Mouse (Mus musculus): ENCODE measurements around the gene Nlrp10. TPM values are rescaled to one million over a fixed set of nuclear protein-coding genes. Genes with fewer than 3 reads are reported as not detected.

The Nlrp10 gene
- total and polyA plus RNA-seq, 3 experiments = 0.35 to 0.53 TPM; not detected in 1

DNA sequence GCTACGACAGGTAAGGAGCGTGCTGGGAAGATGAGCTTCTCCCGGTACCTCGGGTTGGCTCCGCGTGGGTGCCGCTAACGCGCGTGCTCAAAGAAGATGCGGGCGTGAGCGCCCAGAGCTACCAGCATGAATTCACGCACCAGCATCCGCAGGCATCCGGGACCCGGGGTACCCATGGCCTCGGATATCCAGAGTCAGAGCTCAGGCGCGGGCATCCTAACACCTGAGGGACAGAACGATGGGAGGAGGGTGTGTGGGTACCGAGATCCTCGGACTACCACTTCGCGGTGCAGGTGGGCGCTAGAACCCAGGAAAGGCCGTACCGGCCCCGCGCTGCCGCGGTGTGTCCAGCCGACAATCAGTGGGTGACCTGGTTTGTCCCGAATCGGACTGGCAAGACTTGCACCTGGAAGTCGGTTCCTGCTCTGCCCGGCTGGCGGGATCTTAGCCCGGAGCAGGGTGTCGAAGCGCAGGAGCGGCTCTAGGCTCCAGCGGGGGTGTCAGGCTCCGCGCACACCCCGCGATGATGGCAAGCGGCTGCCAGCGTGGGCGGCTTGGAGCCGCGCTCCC lies 20.9 kb upstream of the Nlrp10 start:
- Histone ChIP-seq H3K79me2 (ENCODE audit: control insufficient read depth, insufficient read depth, low read length, poor library complexity) (no peaks in the 10 kb centered on the region), H3K27me3 (ENCODE audit: control insufficient read depth in 1 of 2, insufficient read depth in 2 of 2, low read length in 2 of 2) (no peaks in the 10 kb centered on the region), H3K9ac (ENCODE audit: control insufficient read depth, low read depth, low read length, poor library complexity, severe bottlenecking) (no peak overlapping the region), H3K27ac (ENCODE audit: control insufficient read depth, low read depth, low read length) (no peak overlapping the region), H3K4me1 (ENCODE audit: control insufficient read depth in 1 of 2, insufficient read depth in 2 of 2, low read length in 2 of 2) (peaks cover 3 to 15% of the 10 kb centered on the region in 2 experiments; a peak in 2 of 4 replicates), H3K9me3 (replicated peaks; ENCODE audit: insufficient read depth, low read length) (no peaks in the 10 kb centered on the region), H3K4me3 (ENCODE audit: control insufficient read depth in 1 of 2, insufficient read depth in 1 of 2, low read depth in 2 of 2, low read length in 2 of 2) (no peak overlapping the region), H3K36me3 (ENCODE audit: control insufficient read depth in 1 of 2, insufficient read depth in 2 of 2, low read length in 2 of 2) (peaks cover 0 to 16% of the 10 kb centered on the region in 2 experiments; a peak in 2 of 4 replicates)
- DNase-seq (ENCODE audit: low read depth, low spot score) = no peak
- TF ChIP-seq SIN3A (IDR thresholded peaks at IDR 0.05; ENCODE audit: low read length) = no peak
- no peak for TF ChIP-seq EP300 (IDR thresholded peaks at IDR 0.05; ENCODE audit: low read depth in 1 of 2, low read length in 2 of 2)
- no peak for TF ChIP-seq POLR2AphosphoS5 (IDR thresholded peaks at IDR 0.05; ENCODE audit: borderline replicate concordance, low read depth, low read length)
- no peak for TF ChIP-seq MAFK (IDR thresholded peaks at IDR 0.05; ENCODE audit: borderline replicate concordance, low read depth, low read length)
- TF ChIP-seq POLR2AphosphoS2 (IDR thresholded peaks at IDR 0.05; ENCODE audit: low read length) = no peak
- no peak for TF ChIP-seq GATA1 (IDR thresholded peaks at IDR 0.05; ENCODE audit: low read depth, low read length)
- no peak for TF ChIP-seq ZNF384 (IDR thresholded peaks at IDR 0.05; ENCODE audit: low read depth, low read length)
- no peak for TF ChIP-seq POLR2A (IDR thresholded peaks at IDR 0.05; ENCODE audit: control insufficient read depth in 1 of 2, insufficient read depth in 1 of 2, low read depth in 1 of 2, low read length in 2 of 2, poor library complexity in 1 of 2)
- TF ChIP-seq ETS1 (IDR thresholded peaks at IDR 0.05; ENCODE audit: low read depth, low read length) = no peak
- no peak for TF ChIP-seq HCFC1 (IDR thresholded peaks at IDR 0.05; ENCODE audit: low read depth, low read length)
- no peak for TF ChIP-seq BHLHE40 (IDR thresholded peaks at IDR 0.05; ENCODE audit: borderline replicate concordance, low read depth, low read length)
- TF ChIP-seq KAT2A (conservative IDR thresholded peaks at IDR 0.05; ENCODE audit: low read depth, low read length) = no peak
- no peak for TF ChIP-seq MYC (IDR thresholded peaks at IDR 0.05; ENCODE audit: low read depth, low read length)
- TF ChIP-seq SMC3 (IDR thresholded peaks at IDR 0.05; ENCODE audit: low read depth, low read length) = no peak
- no peak for TF ChIP-seq ZKSCAN1 (IDR thresholded peaks at IDR 0.05; ENCODE audit: low read depth, low read length)

GRCm38 (mm10) chr7:108950312-108950761 lies 20.4 kb upstream of the Nlrp10 start, which contains the start of gene Tub:
Gene Tub (plus strand): TSS chr7:108950338.
- H3K27ac ChIP-seq (ENCODE audit: control insufficient read depth, low read depth, low read length) = no peak within 1 kb of the TSS
- no peaks in the 10 kb centered on the region for H3K9me3 ChIP-seq (replicated peaks; ENCODE audit: insufficient read depth, low read length)
- H3K4me1 ChIP-seq (ENCODE audit: control insufficient read depth in 1 of 2, insufficient read depth in 2 of 2, low read length in 2 of 2) = peaks cover 3 to 15% of the 10 kb centered on the region in 2 experiments; a peak in 2 of 4 replicates
- H3K36me3 ChIP-seq (ENCODE audit: control insufficient read depth in 1 of 2, insufficient read depth in 2 of 2, low read length in 2 of 2) = peaks cover 0 to 16% of the 10 kb centered on the region in 2 experiments; a peak in 2 of 4 replicates
- H3K27me3 ChIP-seq (ENCODE audit: control insufficient read depth in 1 of 2, insufficient read depth in 2 of 2, low read length in 2 of 2) = no peaks in the 10 kb centered on the region
- no peak within 1 kb of the TSS for H3K9ac ChIP-seq (ENCODE audit: control insufficient read depth, low read depth, low read length, poor library complexity, severe bottlenecking)
- no peaks in the 10 kb centered on the region for H3K79me2 ChIP-seq (ENCODE audit: control insufficient read depth, insufficient read depth, low read length, poor library complexity)
- TF ChIP-seq POLR2AphosphoS5 (IDR thresholded peaks at IDR 0.05; ENCODE audit: borderline replicate concordance, low read depth, low read length) (no peak), MXI1 (IDR thresholded peaks at IDR 0.05; ENCODE audit: low read depth, low read length) (no peak), NRF1 (IDR thresholded peaks at IDR 0.05; ENCODE audit: insufficient read depth, low read depth, low read length, poor library complexity, severe bottlenecking) (no peak), ZNF384 (IDR thresholded peaks at IDR 0.05; ENCODE audit: low read depth, low read length) (no peak), UBTF (IDR thresholded peaks at IDR 0.05; ENCODE audit: borderline replicate concordance, insufficient read depth, low read depth, low read length) (no peak), SMC3 (IDR thresholded peaks at IDR 0.05; ENCODE audit: low read depth, low read length) (no peak), TAL1 (IDR thresholded peaks at IDR 0.05; ENCODE audit: low read length) (no peak), ETS1 (IDR thresholded peaks at IDR 0.05; ENCODE audit: low read depth, low read length) (no peak), POLR2A (IDR thresholded peaks at IDR 0.05; ENCODE audit: control insufficient read depth in 1 of 2, insufficient read depth in 1 of 2, low read depth in 1 of 2, low read length in 2 of 2, poor library complexity in 1 of 2) (no peak), MEF2A (IDR thresholded peaks at IDR 0.05; ENCODE audit: extremely low read depth, insufficient replicate concordance, low read depth, low read length, poor library complexity, severe bottlenecking) (no peak), BHLHE40 (IDR thresholded peaks at IDR 0.05; ENCODE audit: borderline replicate concordance, low read depth, low read length) (no peak), CHD1 (IDR thresholded peaks at IDR 0.05; ENCODE audit: low read depth, low read length) (no peak), CHD2 (IDR thresholded peaks at IDR 0.05; ENCODE audit: low read length) (no peak), GABPA (IDR thresholded peaks at IDR 0.05; ENCODE audit: low read depth, low read length) (no peak), RAD21 (IDR thresholded peaks at IDR 0.05; ENCODE audit: low read depth, low read length) (no peak)
- no peak within 1 kb of the TSS for H3K4me3 ChIP-seq (ENCODE audit: control insufficient read depth in 1 of 2, insufficient read depth in 1 of 2, low read depth in 2 of 2, low read length in 2 of 2)
- DNase-seq (ENCODE audit: low read depth, low spot score) = no peak
